Mouse (Mus musculus) stomach, embryonic 16.5 days (tissue): Measurements from ENCODE around the gene C1qtnf7. TPM values are rescaled to one million over a fixed set of nuclear protein-coding genes. Genes with fewer than 3 reads are reported as not detected.

Experiments
- ATAC-seq: fragments of 200-750 bp; cut with Nextera tagmentation; 2 replicates; pipeline ENCODE4 v1.8.0; 2017; ENCODE audit warnings: moderate number of reproducible peaks, moderate TSS enrichment; ENCODE audit not compliant: insufficient read depth, low FRiP score
- H3K27ac ChIP-seq: fragments of 300-500 bp; sonication (generic); 2 replicates; pipeline ENCODE4 v1.5.1; 2014; ENCODE audit warnings: low read length
- H3K27me3 ChIP-seq: fragments of 300-500 bp; sonication (generic); 2 replicates; pipeline ENCODE4 v1.6.1; 2014; ENCODE audit warnings: low read length, control low read depth, mixed read lengths; ENCODE audit not compliant: control insufficient read depth, insufficient read depth
- H3K36me3 ChIP-seq: fragments of 300-500 bp; sonication (generic); 2 replicates; pipeline ENCODE4 v1.6.1; 2014; ENCODE audit warnings: low read length; ENCODE audit not compliant: control insufficient read depth, insufficient read depth
- H3K4me1 ChIP-seq: fragments of 300-500 bp; sonication (generic); 2 replicates; pipeline ENCODE4 v1.6.1; 2014; ENCODE audit warnings: low read length, control low read depth, mixed read lengths; ENCODE audit not compliant: control insufficient read depth, insufficient read depth
- H3K4me2 ChIP-seq: fragments of 300-500 bp; sonication (generic); 2 replicates; pipeline ENCODE4 v1.6.1; 2014; ENCODE audit warnings: low read depth, low read length, mixed read lengths
- H3K4me3 ChIP-seq: fragments of 300-500 bp; sonication (generic); replicated peaks from 2 replicates; pipeline ENCODE4 v1.5.1; 2014; ENCODE audit warnings: mild to moderate bottlenecking, low read length
- H3K9ac ChIP-seq: fragments of 300-500 bp; sonication (generic); 2 replicates; pipeline ENCODE4 v1.6.1; 2014; ENCODE audit warnings: low read length
- H3K9me3 ChIP-seq: fragments of 300-500 bp; sonication (generic); replicated peaks from 2 replicates; pipeline ENCODE4 v1.6.1; 2016; ENCODE audit warnings: low read length, control low read depth; ENCODE audit not compliant: control insufficient read depth
- WGBS: fragments of 180-500 bp; shearing (Covaris S2); extraction: QIAGEN DNeasy Blood & Tissue Kit; methylation state at CpG from one replicate; pipeline ENCODE4 v1.1.7; 2014; 5-methylcytosine and 5-hydroxymethylcytosine counted together
- polyA plus RNA-seq: library from polyadenylated mRNA; unstranded; fragments of >200 nt; fragmentation: Nextera tagmentation; extraction: Ambion mirVana; gene quantifications from 2 replicates; pipeline ENCODE4 v1.2.1, GENCODE M21; 2015

Gene C1qtnf7
- polyA plus RNA-seq, 1 experiment from 2014 or later, result 22.4 TPM

DNA sequence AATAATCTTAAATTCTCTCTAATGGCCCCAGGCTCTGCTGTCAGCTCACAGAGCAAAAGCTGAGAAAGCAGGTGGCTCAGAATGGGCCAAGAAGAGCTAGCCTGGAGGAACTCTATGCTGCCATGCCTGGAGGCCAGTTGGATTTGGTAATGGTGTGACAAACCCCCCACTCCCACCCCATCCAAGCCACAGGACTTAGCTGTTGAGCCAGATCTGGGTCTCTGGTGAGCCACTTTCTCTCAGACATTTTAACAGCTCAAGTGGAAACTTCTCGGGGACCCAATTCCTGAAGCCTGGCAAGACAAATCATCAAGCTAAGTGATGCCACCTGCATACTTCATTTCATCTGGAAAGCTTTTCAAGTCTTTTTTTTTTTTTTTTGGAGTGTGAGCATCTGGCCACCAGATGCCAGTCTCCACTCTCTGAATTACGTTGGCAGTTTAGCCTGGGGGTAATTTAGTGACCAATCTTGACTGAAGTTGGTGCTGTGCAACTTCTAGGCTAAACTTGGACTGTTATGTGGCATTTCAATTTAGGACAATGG, 11.0 kb upstream of the C1qtnf7 start:
- ATAC-seq, result no peak
- no peaks in the 10 kb centered on the region for H3K36me3 ChIP-seq
- H3K4me1 ChIP-seq, result no peaks in the 10 kb centered on the region; the same call in 1 of the 2 replicates
- H3K4me3 ChIP-seq, result no peak overlapping the region
- no peaks in the 10 kb centered on the region for H3K27me3 ChIP-seq
- WGBS, result 84% methylated on average over 2 of the region's 2 CpGs
- no peak overlapping the region for H3K9ac ChIP-seq
- H3K4me2 ChIP-seq, result no peak overlapping the region
- H3K9me3 ChIP-seq, result no peaks in the 10 kb centered on the region
- no peak overlapping the region for H3K27ac ChIP-seq

DNA sequence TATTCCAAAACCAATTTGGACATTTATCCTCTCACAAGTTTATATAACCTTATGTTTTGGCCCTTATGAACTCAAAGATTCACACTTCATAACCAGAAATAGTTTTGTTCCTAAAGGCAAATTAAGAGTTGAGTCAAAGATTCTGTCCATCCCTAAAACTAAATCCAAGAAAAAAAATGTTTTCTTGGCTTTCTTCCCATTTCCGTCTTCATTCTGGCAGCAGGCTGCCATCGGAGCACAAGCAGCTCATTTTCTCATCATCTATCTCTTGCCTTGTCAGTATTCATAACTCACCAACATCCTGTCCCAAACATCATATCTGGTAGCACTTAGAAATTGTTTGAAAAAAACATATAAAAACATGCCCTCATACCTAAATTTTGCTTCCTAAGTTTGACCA, 6.9 kb upstream of the C1qtnf7 start:
- 26% methylated on average over 2 of the region's 2 CpGs for WGBS
- Histone ChIP-seq H3K9me3 (no peaks in the 10 kb centered on the region), H3K4me1 (no peaks in the 10 kb centered on the region; the same call in 1 of the 2 replicates), H3K36me3 (no peaks in the 10 kb centered on the region), H3K27ac (no peak overlapping the region; the same call in 1 of the 2 replicates), H3K27me3 (no peaks in the 10 kb centered on the region), H3K4me2 (no peak overlapping the region), H3K9ac (no peak overlapping the region), H3K4me3 (no peak overlapping the region)
- no peak for ATAC-seq

DNA sequence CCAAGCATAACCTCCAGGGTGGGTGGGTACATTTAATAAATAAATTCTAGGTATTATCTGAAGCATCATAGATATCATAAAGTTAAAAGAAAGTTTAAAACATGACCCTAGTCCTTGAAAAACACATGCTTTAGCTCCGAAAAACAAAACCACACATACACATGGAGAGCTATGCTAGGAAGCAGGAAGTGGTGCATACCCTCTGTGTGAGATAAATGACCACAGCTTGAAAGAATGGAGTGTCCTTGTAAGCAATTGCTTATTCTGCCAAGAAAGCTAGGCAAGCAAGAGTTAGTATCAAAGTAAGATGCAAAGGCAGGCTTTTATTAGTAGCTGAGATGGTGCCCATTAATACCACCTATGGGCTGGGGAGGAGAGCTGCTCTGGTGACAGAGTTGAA, 6.4 kb upstream of the C1qtnf7 start:
- Histone ChIP-seq H3K4me2 (no peak overlapping the region), H3K9me3 (no peaks in the 10 kb centered on the region), H3K27me3 (no peaks in the 10 kb centered on the region), H3K4me1 (no peaks in the 10 kb centered on the region; the same call in 1 of the 2 replicates), H3K27ac (peak overlapping the region; percentile 9; the same call in 1 of the 2 replicates), H3K4me3 (no peak overlapping the region), H3K36me3 (no peaks in the 10 kb centered on the region), H3K9ac (no peak overlapping the region)
- ATAC-seq, result no peak
- WGBS, result 27% methylated on average over 1 of the region's 1 CpGs

GRCm38 (mm10) chr5:43511126-43511525, 4.2 kb upstream of the C1qtnf7 start:
- Histone ChIP-seq H3K9ac (no peak overlapping the region), H3K27me3 (no peaks in the 10 kb centered on the region), H3K4me2 (no peak overlapping the region), H3K27ac (no peak overlapping the region), H3K4me3 (no peak overlapping the region), H3K9me3 (no peaks in the 10 kb centered on the region), H3K36me3 (no peaks in the 10 kb centered on the region), H3K4me1 (no peaks in the 10 kb centered on the region; the same call in 1 of the 2 replicates)
- 79% methylated on average over 2 of the region's 2 CpGs for WGBS
- ATAC-seq, result no peak

- Histone ChIP-seq H3K9ac (peak overlapping the region; percentile 49), H3K27me3 (no peaks in the 10 kb centered on the region), H3K9me3 (no peaks in the 10 kb centered on the region), H3K4me2 (peak overlapping the region; percentile 35), H3K27ac (peak overlapping the region; percentile 49; the same call in 1 of the 2 replicates), H3K4me3 (peak overlapping the region; percentile 36), H3K4me1 (peaks cover 2% of the 10 kb centered on the region; the same call in 1 of the 2 replicates), H3K36me3 (no peaks in the 10 kb centered on the region)
- ATAC-seq, result no peak
- WGBS, result 40% methylated on average over 7 of the region's 7 CpGs
These were observed 1.2 kb downstream of the C1qtnf7 start for GRCm38 (mm10) chr5:43516491-43516890.

GRCm38 (mm10) chr5:43517313-43517712, 2.0 kb downstream of the C1qtnf7 start:
- WGBS, result 84% methylated on average over 13 of the region's 13 CpGs
- peak; percentile 44; the same call in 1 of the 2 replicates for ATAC-seq
- Histone ChIP-seq H3K36me3 (no peaks in the 10 kb centered on the region), H3K9ac (peak overlapping the region; percentile 49; the same call in 1 of the 2 replicates), H3K27ac (peak overlapping the region; percentile 49; the same call in 1 of the 2 replicates), H3K9me3 (no peaks in the 10 kb centered on the region), H3K4me3 (peak overlapping the region; percentile 36), H3K27me3 (no peaks in the 10 kb centered on the region), H3K4me1 (peaks cover 5% of the 10 kb centered on the region; the same call in 1 of the 2 replicates), H3K4me2 (peak overlapping the region; percentile 35)

DNA sequence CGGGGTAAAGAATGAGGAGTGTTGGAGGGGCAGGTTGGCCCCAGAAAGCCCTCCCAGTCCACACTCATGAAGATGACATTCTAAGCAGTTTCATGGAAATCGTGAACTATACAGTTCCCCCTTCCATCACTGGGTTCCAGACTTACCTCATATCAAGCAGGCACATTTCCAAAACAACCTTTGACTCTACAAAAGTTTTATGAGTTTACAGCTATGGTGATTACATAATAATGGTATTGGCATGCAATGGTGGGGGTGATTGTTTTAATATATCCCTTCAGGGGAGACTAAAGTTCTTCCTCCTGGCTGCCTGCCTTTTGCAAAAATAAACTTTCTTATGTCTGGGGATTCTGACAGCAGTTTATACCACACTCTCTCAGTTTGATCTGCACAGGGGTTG, 4.6 kb downstream of the C1qtnf7 start:
- H3K36me3 ChIP-seq, result no peaks in the 10 kb centered on the region
- no peak overlapping the region for H3K9ac ChIP-seq
- no peak overlapping the region for H3K27ac ChIP-seq
- no peaks in the 10 kb centered on the region for H3K27me3 ChIP-seq
- no peak overlapping the region for H3K4me2 ChIP-seq
- 61% methylated on average over 2 of the region's 2 CpGs for WGBS
- H3K9me3 ChIP-seq, result no peaks in the 10 kb centered on the region
- H3K4me1 ChIP-seq, result peaks cover 5% of the 10 kb centered on the region; the same call in 1 of the 2 replicates
- H3K4me3 ChIP-seq, result no peak overlapping the region
- no peak for ATAC-seq

DNA sequence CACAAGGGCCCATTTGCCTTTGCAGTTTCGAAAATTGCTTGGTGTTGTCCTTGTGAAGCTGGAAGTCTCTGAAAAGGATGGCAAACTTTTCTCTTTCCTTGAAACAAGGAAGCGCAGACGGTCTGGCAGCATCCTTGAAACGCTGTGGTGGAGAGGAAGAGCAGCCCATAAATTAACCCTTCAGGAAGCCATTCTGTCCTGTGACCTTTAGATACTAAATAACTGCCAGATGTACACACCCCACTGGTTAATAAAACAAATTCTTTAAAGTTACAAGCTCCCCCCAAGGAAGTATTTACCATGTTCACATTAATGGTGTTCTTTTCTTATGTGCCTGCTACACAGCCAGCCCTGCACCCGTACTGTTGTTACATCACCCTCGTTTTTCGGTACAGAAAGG, 6.0 kb downstream of the C1qtnf7 start:
- no peaks in the 10 kb centered on the region for H3K9me3 ChIP-seq
- H3K4me3 ChIP-seq, result no peak overlapping the region
- H3K36me3 ChIP-seq, result no peaks in the 10 kb centered on the region
- peaks cover 5% of the 10 kb centered on the region; the same call in 1 of the 2 replicates for H3K4me1 ChIP-seq
- ATAC-seq, result no peak
- H3K9ac ChIP-seq, result no peak overlapping the region
- H3K27me3 ChIP-seq, result no peaks in the 10 kb centered on the region
- H3K27ac ChIP-seq, result no peak overlapping the region
- WGBS, result 70% methylated on average over 7 of the region's 7 CpGs
- H3K4me2 ChIP-seq, result no peak overlapping the region

DNA sequence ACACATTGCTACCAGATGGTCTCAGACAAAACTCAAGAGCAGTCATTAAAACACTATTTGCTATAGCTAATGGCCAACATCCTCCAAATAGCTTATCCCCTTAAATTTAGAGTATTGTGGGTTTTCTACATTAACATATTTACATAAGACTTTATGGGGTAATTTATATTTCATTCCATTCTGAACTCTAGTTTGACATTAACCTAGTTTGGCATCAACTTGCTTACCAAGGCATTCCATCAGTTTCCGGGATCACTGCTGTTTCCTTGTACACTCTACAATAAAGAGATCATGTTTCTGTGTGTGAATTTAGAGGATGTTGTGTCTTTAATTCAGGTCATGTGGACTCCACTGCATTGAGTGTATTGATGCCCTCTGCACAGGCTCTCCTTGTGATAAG, 7.5 kb downstream of the C1qtnf7 start:
- 63% methylated on average over 1 of the region's 1 CpGs for WGBS
- Histone ChIP-seq H3K27ac (no peak overlapping the region), H3K9me3 (no peaks in the 10 kb centered on the region), H3K27me3 (no peaks in the 10 kb centered on the region), H3K4me3 (no peak overlapping the region), H3K4me2 (no peak overlapping the region), H3K4me1 (0 out of 2 replicates have a peak, but pooled peaks cover 6% of the 10 kb centered on the region), H3K9ac (no peak overlapping the region), H3K36me3 (no peaks in the 10 kb centered on the region)
- ATAC-seq, result no peak
